ENCODE assay signal across 21 mouse cellular contexts in the genomic region with DNA sequence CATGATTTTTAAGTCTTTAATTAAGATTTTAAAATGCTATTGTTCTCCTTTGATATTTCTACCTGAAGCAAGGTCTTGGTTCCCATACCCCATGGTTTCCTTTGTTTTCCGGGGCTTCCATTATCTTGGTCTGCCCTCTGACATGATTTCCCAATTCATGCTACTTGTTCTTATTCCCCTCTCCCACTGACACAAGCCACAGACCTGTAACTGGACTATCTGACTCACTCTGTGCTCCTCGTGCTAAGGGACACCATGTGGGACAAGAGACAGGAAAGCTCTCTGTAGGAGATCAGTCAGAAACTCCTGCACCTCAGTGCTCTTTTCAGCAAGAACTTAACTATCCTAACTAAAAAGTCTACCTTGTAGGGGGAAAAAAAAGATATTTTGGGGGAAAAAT. TPM values are rescaled to one million over a fixed set of nuclear protein-coding genes. Genes with fewer than 3 reads are reported as not detected.
A peak's percentile ranks its signal among the peaks of the same experiment; 100 is the strongest.
DNase-seq lines count a peak whose midpoint lies in the region; ATAC-seq and TF ChIP-seq lines count a peak whose summit lies in the region.
"Had no signal": no experiment of that assay in that cellular context is flagged by ENCODE, and none has a peak within 500 bp of the region (broad histone marks: within the 10 kb centered on the region; RNA-seq: fewer than 3 reads in every experiment).

No protein-coding gene starts in this region.

- H3K4me3 ChIP-seq in kidney, embryonic 14.5 days (ENCODE audit: low read length): no peak overlapping the region
- no peak overlapping the region for H3K4me3 ChIP-seq in embryonic fibroblast, embryonic 13.5 days (ENCODE audit: insufficient read depth, low read length)
- H3K4me3 ChIP-seq: embryonic facial prominence, embryonic 12.5 days; forebrain, embryonic 13.5 days; gastrocnemius, adult 2 months; heart, embryonic 15.5 days; hindbrain, embryonic 15.5 days had no signal

- no peaks in the 10 kb centered on the region for H3K9me3 ChIP-seq in kidney, embryonic 14.5 days (ENCODE audit: control insufficient read depth, low read length)
- H3K9me3 ChIP-seq: forebrain, embryonic 13.5 days; heart, embryonic 15.5 days; hindbrain, embryonic 15.5 days had no signal

- no peak overlapping the region for H3K9ac ChIP-seq in kidney, embryonic 14.5 days (ENCODE audit: low read depth, low read length)
- H3K9ac ChIP-seq: embryonic facial prominence, embryonic 12.5 days; forebrain, embryonic 13.5 days; forebrain, postnatal 0 days; heart, embryonic 15.5 days; hindbrain, embryonic 15.5 days had no signal

- H3K27me3 ChIP-seq in kidney, embryonic 14.5 days (ENCODE audit: control insufficient read depth, insufficient read depth, low read length): no peaks in the 10 kb centered on the region
- H3K27me3 ChIP-seq: embryonic facial prominence, embryonic 12.5 days; forebrain, embryonic 13.5 days; heart, embryonic 15.5 days; hindbrain, embryonic 15.5 days had no signal

- TF ChIP-seq CTCF in embryonic fibroblast, embryonic 13.5 days (IDR thresholded peaks at IDR 0.05; ENCODE audit: borderline replicate concordance, insufficient read depth, low read length): no peak

- 58% methylated on average over 2 of the region's 2 CpGs for WGBS in kidney, embryonic 14.5 days

- ATAC-seq in kidney, embryonic 14.5 days (ENCODE audit: low FRiP score, low TSS enrichment): no peak
- no peak for ATAC-seq in erythroid progenitor cell, adult 5-6 weeks (replicated peaks; ENCODE audit: low FRiP score, poor library complexity, severe bottlenecking)
- ATAC-seq: forebrain, embryonic 13.5 days; forebrain, postnatal 0 days; intestine, embryonic 16.5 days had no signal

- H3K4me2 ChIP-seq in kidney, embryonic 14.5 days (replicated peaks; ENCODE audit: low read depth, low read length): no peak overlapping the region
- H3K4me2 ChIP-seq: embryonic facial prominence, embryonic 12.5 days; forebrain, embryonic 13.5 days; heart, embryonic 11.5 days; heart, embryonic 15.5 days; hindbrain, embryonic 15.5 days had no signal

- TF ChIP-seq POLR2A in embryonic fibroblast, embryonic 13.5 days (IDR thresholded peaks at IDR 0.05; ENCODE audit: low read depth, low read length): no peak

- peaks cover 14% of the 10 kb centered on the region for H3K4me1 ChIP-seq in kidney, embryonic 14.5 days (ENCODE audit: control insufficient read depth, insufficient read depth, low read length)
- H3K4me1 ChIP-seq in embryonic fibroblast, embryonic 13.5 days (ENCODE audit: control insufficient read depth, insufficient read depth, low read length): peaks cover 6% of the 10 kb centered on the region

- no peak for DNase-seq in kidney, postnatal 4 days
- DNase-seq in 3134 (ENCODE audit: extremely low read depth, insufficient read length, low spot score) (peak; percentile 64), 416B (ENCODE audit: low read depth) (peak; percentile 62)
- no peak for DNase-seq in B cell, adult 2 months
- DNase-seq: adrenal gland, adult 8-10 months; adrenal gland, postnatal 36 days; cerebellum, adult 11 months; cerebellum, adult 9-10 months; cerebellum, postnatal 25 days; forebrain, postnatal 0 days; gastrocnemius, postnatal 25 days had no signal

- H3K27ac ChIP-seq in kidney, embryonic 14.5 days (ENCODE audit: low read depth, low read length): 0 out of 2 replicates have a peak overlapping the region, but pooled peaks have one; percentile 27
- peak overlapping the region; percentile 72 for H3K27ac ChIP-seq in embryonic fibroblast, embryonic 13.5 days (ENCODE audit: insufficient read depth, low read length)
- H3K27ac ChIP-seq: embryonic facial prominence, embryonic 12.5 days; forebrain, embryonic 13.5 days; heart, embryonic 15.5 days; hindbrain, embryonic 15.5 days had no signal

- no peaks in the 10 kb centered on the region for H3K36me3 ChIP-seq in kidney, embryonic 14.5 days (ENCODE audit: control insufficient read depth, insufficient read depth, low read length)
- H3K36me3 ChIP-seq: embryonic facial prominence, embryonic 12.5 days; heart, embryonic 15.5 days; hindbrain, embryonic 15.5 days had no signal

RNA-seq across cellular contexts. Expression of a gene that starts 50.1 kb away (rescaled TPM):
- 13.6 and 14.3 TPM in 2 replicates for polyA plus RNA-seq in kidney, embryonic 14.5 days (2014; fragmentation: Nextera tagmentation; extraction: Ambion mirVana)
- polyA plus RNA-seq in embryonic fibroblast, embryonic 13.5 days (2011; ENCODE audit: insufficient read length, low read depth, missing spikeins): 16.6 and 28.9 TPM in 2 replicates
- total RNA-seq in erythroid progenitor cell, adult 5-6 weeks (2015; ENCODE audit: low replicate concordance): 35.6 and 50.8 TPM in 2 replicates
- total RNA-seq in erythroid progenitor cell, adult 5-6 weeks (2017; ENCODE audit: low replicate concordance): 30.0 and 38.1 TPM in 2 replicates

Comparison
In these comparisons a context has a peak if more than half of its experiments do, and no peak if none do; other contexts are left out.
1. DNase-seq: peak in 3134 (single experiment) and 416B (single experiment); none in kidney, postnatal 4 days (0 of 2) and B cell, adult 2 months (0 of 2).